Comparison of ENCODE assay signal across 18 mouse cellular contexts in genomic region chrX:63136873-63137504, GRCm38 (mm10).
DNase-seq lines count a peak whose midpoint lies in the region; TF ChIP-seq lines count a peak whose summit lies in the region.
"Had no signal": no experiment of that assay in that cellular context is flagged by ENCODE, and none has a peak within 500 bp of the region (broad histone marks: within the 10 kb centered on the region; RNA-seq: fewer than 3 reads in every experiment).

No protein-coding gene starts in this region.

- no peaks in the 10 kb centered on the region for H3K27me3 ChIP-seq in cerebellum, adult 2 months (ENCODE audit: control insufficient read depth, insufficient read depth, low read length)
- H3K27me3 ChIP-seq: CH12.LX; embryonic facial prominence, embryonic 15.5 days; neural tube, embryonic 15.5 days had no signal

- DNase-seq in layer of hippocampus, adult 11-12 months (ENCODE audit: low spot score), result peak; percentile 1
- DNase-seq in layer of hippocampus, adult 9-10 months (ENCODE audit: low spot score), result no peak
- DNase-seq in brain, embryonic 14.5 days (ENCODE audit: low read depth), result peak; percentile 40
- peak; percentile 46 to 89 for DNase-seq in cerebellum, adult 2 months
- DNase-seq in cerebellum, postnatal 25 days, result peak; percentile 42 to 68
- no peak for DNase-seq in gastrocnemius, postnatal 4 days (ENCODE audit: low spot score in 2 of 2)
- no peak for DNase-seq in adrenal gland, adult (ENCODE audit: inconsistent age in 2 of 2, low spot score in 1 of 2)
- DNase-seq: adrenal gland, adult 8-10 months; B cell, adult 2 months; gastrocnemius, postnatal 25 days; heart, adult 2 months; kidney, postnatal 36 days; thymus, adult 2 months had no signal

- no peak overlapping the region for H3K27ac ChIP-seq in cerebellum, adult 2 months (ENCODE audit: insufficient read depth, low read length)
- H3K27ac ChIP-seq: embryonic facial prominence, embryonic 15.5 days; heart, adult 2 months; hindbrain, embryonic 14.5 days; midbrain, embryonic 10.5 days; neural tube, embryonic 15.5 days had no signal

- no peak for TF ChIP-seq CTCF in brain, embryonic 14.5 days (IDR thresholded peaks at IDR 0.05; ENCODE audit: borderline replicate concordance, extremely low read depth, insufficient read depth, insufficient read length)
- TF ChIP-seq CTCF in cerebellum, adult 2 months (IDR thresholded peaks at IDR 0.05; ENCODE audit: borderline replicate concordance, insufficient read depth, low read depth, low read length), result no peak

- no peaks in the 10 kb centered on the region for H3K4me1 ChIP-seq in cerebellum, adult 2 months (ENCODE audit: control insufficient read depth, insufficient read depth, low read length)
- H3K4me1 ChIP-seq: embryonic facial prominence, embryonic 15.5 days; midbrain, embryonic 10.5 days; neural tube, embryonic 15.5 days had no signal

- TF ChIP-seq POLR2A in brain, embryonic 14.5 days (IDR thresholded peaks at IDR 0.05; ENCODE audit: borderline replicate concordance, extremely low read depth, insufficient read depth, insufficient read length, poor library complexity, severe bottlenecking), result no peak
- no peak for TF ChIP-seq POLR2A in cerebellum, adult 2 months (IDR thresholded peaks at IDR 0.05; ENCODE audit: borderline replicate concordance, insufficient read depth, low read length)

- H3K4me3 ChIP-seq in cerebellum, adult 2 months (replicated peaks; ENCODE audit: insufficient read depth, low read depth, low read length), result no peak overlapping the region
- H3K4me3 ChIP-seq: embryonic facial prominence, embryonic 15.5 days; heart, adult 2 months; midbrain, embryonic 10.5 days; neural tube, embryonic 15.5 days had no signal

Comparison
In these comparisons a context has a peak if more than half of its experiments do, and no peak if none do; other contexts are left out.
1. DNase-seq: peak in layer of hippocampus, adult 11-12 months (single experiment), brain, embryonic 14.5 days (single experiment), cerebellum, adult 2 months (2 of 2) and cerebellum, postnatal 25 days (2 of 2); none in layer of hippocampus, adult 9-10 months (single experiment), gastrocnemius, postnatal 4 days (0 of 2) and adrenal gland, adult (0 of 2).